Mouse (Mus musculus): Measurements from ENCODE around the gene Fam208b.
"Not testable (repeated sequence)": the region's sequence is repeated elsewhere in the genome, so short reads cannot be mapped to it uniquely, and the experiment has no call there.

Gene Fam208b

DNA sequence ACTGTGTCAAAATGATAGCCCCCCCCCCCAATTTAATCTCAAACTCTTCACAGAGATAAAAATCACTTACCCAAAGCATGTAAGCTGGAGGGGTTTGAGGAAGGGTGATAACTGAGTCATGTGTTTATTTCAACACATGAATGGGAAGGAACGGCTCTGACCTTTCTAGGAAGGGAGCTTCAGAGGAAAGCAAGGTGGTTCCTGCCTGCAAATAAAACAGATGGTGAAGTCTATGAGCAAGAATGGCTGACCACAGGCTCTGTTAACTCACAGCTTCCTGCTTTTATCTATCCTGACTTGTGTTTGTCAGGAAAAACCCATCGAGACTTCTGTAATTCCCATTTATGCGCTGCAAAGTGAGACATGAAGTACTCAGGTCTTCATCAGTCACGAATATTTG lies 91.6 kb downstream of the Fam208b start:
- not testable (repeated sequence) for DNase-seq (ENCODE audit: low read depth, low spot score)

Measured in R1 (cell line).